21 mouse cellular contexts compared by ENCODE assay signal in the genomic region with DNA sequence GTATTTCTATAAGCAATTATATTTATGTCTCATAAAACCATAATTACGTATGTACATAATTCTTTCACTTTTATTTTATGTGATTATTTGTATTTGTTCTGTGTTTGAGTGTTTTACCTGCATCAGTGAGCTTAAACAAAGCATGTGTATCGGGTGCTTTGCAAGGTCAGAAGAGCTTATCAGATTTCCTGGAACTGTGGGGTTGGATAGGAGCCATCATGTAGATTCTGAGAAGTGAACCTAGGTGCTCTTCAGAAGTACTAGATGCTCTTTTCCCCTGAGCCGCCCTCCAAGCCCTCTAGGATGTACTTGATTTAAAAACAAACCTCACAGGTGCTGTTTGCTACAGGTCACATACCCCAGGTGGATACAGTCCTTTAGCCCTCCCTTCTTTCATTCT.
DNase-seq lines count a peak whose midpoint lies in the region; ATAC-seq and TF ChIP-seq lines count a peak whose summit lies in the region.
"Had no signal": no experiment of that assay in that cellular context is flagged by ENCODE, and none has a peak within 500 bp of the region (broad histone marks: within the 10 kb centered on the region; RNA-seq: fewer than 3 reads in every experiment).

No protein-coding gene starts in this region.

- no peak overlapping the region for H3K9ac ChIP-seq in kidney, embryonic 16.5 days (replicated peaks; ENCODE audit: low read length)
- no peak overlapping the region for H3K9ac ChIP-seq in kidney, embryonic 15.5 days
- no peak overlapping the region for H3K9ac ChIP-seq in midbrain, postnatal 0 days (replicated peaks; ENCODE audit: low read length, poor library complexity, severe bottlenecking)
- H3K9ac ChIP-seq: forebrain, embryonic 13.5 days; heart, embryonic 13.5 days; hindbrain, embryonic 15.5 days had no signal

- TF ChIP-seq CTCF in midbrain, postnatal 0 days (IDR thresholded peaks at IDR 0.05) = no peak

- 0 out of 2 replicates have a peak, but pooled peaks cover 2% of the 10 kb centered on the region for H3K9me3 ChIP-seq in kidney, embryonic 16.5 days (ENCODE audit: low read length)
- H3K9me3 ChIP-seq in kidney, embryonic 15.5 days (replicated peaks) = no peaks in the 10 kb centered on the region
- H3K9me3 ChIP-seq in midbrain, postnatal 0 days (ENCODE audit: low read length) = no peaks in the 10 kb centered on the region
- H3K9me3 ChIP-seq: embryonic facial prominence, embryonic 10.5 days; forebrain, embryonic 13.5 days; heart, embryonic 13.5 days; hindbrain, embryonic 15.5 days had no signal

- no peak overlapping the region for H3K4me2 ChIP-seq in kidney, embryonic 16.5 days (replicated peaks; ENCODE audit: low read depth, low read length)
- H3K4me2 ChIP-seq in kidney, embryonic 15.5 days = no peak overlapping the region
- no peak overlapping the region for H3K4me2 ChIP-seq in midbrain, postnatal 0 days (ENCODE audit: low read depth, low read length, poor library complexity, severe bottlenecking)
- H3K4me2 ChIP-seq: forebrain, embryonic 13.5 days; heart, embryonic 13.5 days; hindbrain, embryonic 15.5 days had no signal

- no peak overlapping the region for H3K27ac ChIP-seq in kidney, embryonic 16.5 days (ENCODE audit: low read length)
- H3K27ac ChIP-seq in kidney, embryonic 15.5 days = no peak overlapping the region
- no peak overlapping the region for H3K27ac ChIP-seq in midbrain, postnatal 0 days (ENCODE audit: low read depth, low read length)
- H3K27ac ChIP-seq: embryonic facial prominence, embryonic 10.5 days; forebrain, embryonic 13.5 days; gastrocnemius, adult 2 months; heart, embryonic 13.5 days; hindbrain, embryonic 15.5 days had no signal

- H3K36me3 ChIP-seq in kidney, embryonic 16.5 days (ENCODE audit: insufficient read depth, low read length) = 0 out of 2 replicates have a peak, but pooled peaks cover 2% of the 10 kb centered on the region
- no peaks in the 10 kb centered on the region for H3K36me3 ChIP-seq in kidney, embryonic 15.5 days
- H3K36me3 ChIP-seq in midbrain, postnatal 0 days (ENCODE audit: insufficient read depth, low read length) = no peaks in the 10 kb centered on the region
- H3K36me3 ChIP-seq: embryonic facial prominence, embryonic 10.5 days had no signal

- no peaks in the 10 kb centered on the region for H3K27me3 ChIP-seq in kidney, embryonic 16.5 days (ENCODE audit: insufficient read depth, low read length)
- H3K27me3 ChIP-seq in kidney, embryonic 15.5 days = no peaks in the 10 kb centered on the region
- H3K27me3 ChIP-seq in midbrain, postnatal 0 days (ENCODE audit: insufficient read depth, low read length) = no peaks in the 10 kb centered on the region
- H3K27me3 ChIP-seq: CH12.LX; forebrain, embryonic 13.5 days; heart, embryonic 13.5 days; hindbrain, embryonic 15.5 days had no signal

- WGBS in kidney, embryonic 16.5 days = 78% methylated on average over 3 of the region's 3 CpGs
- WGBS in kidney, embryonic 15.5 days = 76% methylated on average over 3 of the region's 3 CpGs
- WGBS in midbrain, postnatal 0 days = 94% methylated on average over 3 of the region's 3 CpGs

- no peaks in the 10 kb centered on the region for H3K4me1 ChIP-seq in kidney, embryonic 16.5 days (ENCODE audit: insufficient read depth, low read length)
- no peaks in the 10 kb centered on the region for H3K4me1 ChIP-seq in kidney, embryonic 15.5 days
- no peaks in the 10 kb centered on the region for H3K4me1 ChIP-seq in midbrain, postnatal 0 days (ENCODE audit: insufficient read depth, low read length)
- H3K4me1 ChIP-seq: embryonic facial prominence, embryonic 10.5 days; forebrain, embryonic 13.5 days; heart, embryonic 13.5 days; hindbrain, embryonic 15.5 days had no signal

- ATAC-seq in kidney, embryonic 16.5 days (ENCODE audit: low FRiP score, low TSS enrichment) = peak; percentile 27; the same call in 1 of the 2 replicates
- ATAC-seq in kidney, embryonic 15.5 days (replicated peaks; ENCODE audit: low FRiP score) = no peak
- 0 out of 2 replicates have a peak, but pooled peaks have one; percentile 22 for ATAC-seq in megakaryocyte-erythroid progenitor cell, adult 5-6 weeks (replicated peaks; ENCODE audit: low FRiP score, low TSS enrichment, poor library complexity, severe bottlenecking)
- no peak for ATAC-seq in midbrain, postnatal 0 days (ENCODE audit: low FRiP score)
- ATAC-seq: forebrain, embryonic 13.5 days had no signal

- DNase-seq in lung, postnatal 36 days = peak; percentile 1
- DNase-seq in lung, postnatal 25 days (ENCODE audit: low spot score) = no peak
- peak; percentile 10 for DNase-seq in c-Kit-positive CD71-positive TER-119-negative erythroid progenitor cells, embryonic 14.5 days (ENCODE audit: low read depth)
- no peak for DNase-seq in midbrain, postnatal 0 days (ENCODE audit: low spot score)
- no peak for DNase-seq in gastrocnemius, postnatal 10 days
- DNase-seq: adrenal gland, postnatal 14 days; B cell, adult 2 months; cerebellum, adult 2 months; cerebellum, postnatal 10 days; gastrocnemius, adult 2 months; gastrocnemius, postnatal 36 days; heart, adult 11 months; heart, postnatal 36 days had no signal

- H3K4me3 ChIP-seq in kidney, embryonic 16.5 days (ENCODE audit: low read length) = no peak overlapping the region
- H3K4me3 ChIP-seq in kidney, embryonic 15.5 days (replicated peaks) = no peak overlapping the region
- no peak overlapping the region for H3K4me3 ChIP-seq in midbrain, postnatal 0 days (ENCODE audit: low read depth, low read length)
- H3K4me3 ChIP-seq: embryonic facial prominence, embryonic 10.5 days; forebrain, embryonic 13.5 days; gastrocnemius, adult 2 months; heart, embryonic 13.5 days; hindbrain, embryonic 15.5 days had no signal

Comparison
In these comparisons a context has a peak if more than half of its experiments do, and no peak if none do; other contexts are left out.
1. ATAC-seq: peak in kidney, embryonic 16.5 days (single experiment) and megakaryocyte-erythroid progenitor cell, adult 5-6 weeks (single experiment); none in kidney, embryonic 15.5 days (single experiment) and midbrain, postnatal 0 days (single experiment).
2. DNase-seq: peak in lung, postnatal 36 days (single experiment) and c-Kit-positive CD71-positive TER-119-negative erythroid progenitor cells, embryonic 14.5 days (single experiment); none in lung, postnatal 25 days (single experiment), midbrain, postnatal 0 days (single experiment) and gastrocnemius, postnatal 10 days (single experiment).